Mouse (Mus musculus) E14TG2a.4 (cell line): Measurements from ENCODE around the gene Spaca9.

ENCODE experiments used
- CTCF ChIP-seq: conservative IDR thresholded peaks from 2 replicates; pipeline ENCODE4 v1.5.1; 2014; ENCODE audit warnings: low read length
- NANOG ChIP-seq: IDR thresholded peaks from 2 replicates; pipeline ENCODE4 v1.6.1; 2014; ENCODE audit warnings: borderline replicate concordance, low read length, mixed read lengths

DNA sequence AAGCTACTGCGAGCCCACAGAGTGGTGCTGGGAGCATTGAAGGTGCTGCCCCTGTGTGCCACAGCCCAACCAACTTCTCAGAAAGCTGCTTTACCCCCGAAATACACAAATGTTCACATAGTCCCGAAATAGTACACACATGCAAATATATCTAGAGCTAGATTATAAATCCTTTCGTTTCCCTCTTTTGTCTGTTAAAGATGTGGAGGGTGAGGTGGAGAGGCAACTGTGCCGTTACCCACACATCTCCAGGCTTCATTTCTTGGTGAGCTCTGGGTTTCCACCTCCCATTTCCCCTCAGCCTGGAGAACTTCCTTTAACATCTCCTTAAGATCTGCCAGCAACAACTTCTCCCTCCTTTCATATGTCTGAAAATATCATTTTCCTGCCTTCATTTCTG, 40.6 kb upstream of the Spaca9 start:
- TF ChIP-seq CTCF (no peak), NANOG (no peak)
